Mouse (Mus musculus) brain, adult 2 months (tissue): ENCODE results near the gene Mpp5.

Experiments
- DNase-seq: peaks from one replicate; pipeline ENCODE4 v3.0.0; 2011; ENCODE audit warnings: low read depth, low spot score

Gene Mpp5

DNA sequence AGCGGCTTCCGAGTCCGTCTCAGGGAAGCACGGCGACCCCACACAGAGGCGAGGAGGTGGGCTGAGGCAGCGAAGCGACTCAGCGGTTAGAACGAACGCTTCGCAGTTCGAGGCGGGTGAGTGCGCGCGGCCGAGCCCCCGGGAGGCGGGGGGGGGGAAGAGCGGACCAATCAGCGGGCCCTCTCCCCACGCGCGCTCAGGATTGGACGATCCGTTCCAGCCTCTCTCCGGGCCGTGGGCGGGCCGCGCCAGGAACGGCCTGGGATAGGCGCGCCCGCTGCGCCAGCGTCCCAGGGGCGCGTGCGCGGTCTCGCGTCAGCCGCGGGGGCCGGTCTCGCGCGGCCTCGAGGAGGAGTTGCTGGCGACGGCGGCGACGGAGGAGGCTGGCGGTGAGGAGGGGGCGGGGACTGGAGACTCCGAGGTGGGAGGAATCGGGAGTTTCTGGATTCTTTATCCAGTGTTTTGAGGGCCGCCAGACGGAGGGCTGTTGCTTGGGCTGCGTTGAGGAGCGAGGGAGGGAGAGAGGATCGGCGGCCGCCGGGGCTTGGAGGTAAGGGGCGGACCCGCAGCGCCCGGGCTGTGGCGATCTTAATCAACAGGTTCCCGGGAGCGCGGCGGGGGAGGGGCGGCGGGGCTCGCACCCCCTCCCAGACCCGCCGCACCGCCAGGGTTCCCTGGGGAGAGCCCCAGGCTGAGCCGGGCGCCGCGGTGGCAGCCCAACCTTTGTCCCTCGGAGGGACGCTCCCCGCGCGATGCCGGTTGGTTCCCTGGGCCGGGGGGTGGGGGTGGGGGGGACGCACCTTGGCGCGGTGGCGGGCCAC lies at the start of gene Mpp5:
Mpp5 (plus strand) TSS at position 351 of the 821 bp plus-strand sequence.
- peak; percentile 98 for DNase-seq

DNA sequence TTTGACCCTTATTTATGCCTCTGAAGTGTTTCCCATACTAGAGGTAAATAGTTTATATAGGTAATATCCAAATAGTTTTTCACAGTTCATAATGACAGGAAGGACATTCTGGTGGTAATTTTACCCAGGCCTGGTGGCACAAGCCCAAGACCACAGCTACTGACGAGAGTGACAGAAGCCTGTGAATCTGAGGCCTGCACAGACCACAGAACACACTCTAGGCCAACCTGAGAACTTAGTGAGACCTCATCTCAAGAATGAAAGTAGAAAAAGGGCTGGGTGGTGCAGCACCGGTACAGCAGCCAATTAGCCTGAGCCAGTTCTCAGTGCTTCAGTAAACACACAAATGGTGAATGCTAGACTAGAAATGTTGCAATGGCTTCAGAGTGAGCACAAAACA lies 30.9 kb upstream of the Mpp5 start:
- DNase-seq: no peak

DNA sequence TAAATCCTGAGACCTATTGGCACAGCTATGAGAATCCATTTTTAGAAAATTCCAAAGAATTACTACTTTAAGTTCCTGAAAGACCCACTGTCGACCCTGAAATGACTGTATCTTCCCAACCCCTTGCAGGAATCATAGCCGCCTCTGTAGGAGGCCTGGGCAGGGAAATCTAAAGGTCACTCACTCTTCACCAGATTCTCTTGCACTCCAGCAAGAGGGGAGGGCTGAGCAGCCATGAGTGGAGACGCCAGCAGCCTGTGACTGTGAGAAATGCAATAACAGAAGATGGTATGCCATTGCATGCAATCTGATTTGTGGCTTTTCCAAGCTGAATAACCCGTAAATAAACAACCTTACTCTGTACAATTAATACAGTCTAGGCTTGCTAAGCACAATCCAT lies 21.0 kb upstream of the Mpp5 start:
- DNase-seq: no peak

DNA sequence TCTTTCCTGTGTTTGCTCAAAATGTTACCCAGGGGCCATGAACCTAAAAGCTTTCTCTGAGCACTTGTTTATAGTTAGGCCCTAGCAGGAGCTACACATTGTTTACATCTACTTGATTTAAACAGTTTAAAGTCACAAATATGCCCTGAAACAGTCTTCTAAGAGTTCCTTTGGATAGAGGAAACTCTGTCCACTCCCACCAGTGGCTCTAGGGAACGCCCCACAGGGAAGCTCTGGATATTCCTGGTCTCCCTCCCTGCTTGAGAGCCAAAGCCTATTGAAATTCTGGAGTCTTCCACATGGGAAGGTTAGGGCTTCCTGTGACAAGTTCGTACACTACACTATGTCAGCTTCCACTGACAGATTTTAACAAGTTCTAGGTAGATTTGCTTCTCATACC lies 9.1 kb upstream of the Mpp5 start:
- DNase-seq: no peak

DNA sequence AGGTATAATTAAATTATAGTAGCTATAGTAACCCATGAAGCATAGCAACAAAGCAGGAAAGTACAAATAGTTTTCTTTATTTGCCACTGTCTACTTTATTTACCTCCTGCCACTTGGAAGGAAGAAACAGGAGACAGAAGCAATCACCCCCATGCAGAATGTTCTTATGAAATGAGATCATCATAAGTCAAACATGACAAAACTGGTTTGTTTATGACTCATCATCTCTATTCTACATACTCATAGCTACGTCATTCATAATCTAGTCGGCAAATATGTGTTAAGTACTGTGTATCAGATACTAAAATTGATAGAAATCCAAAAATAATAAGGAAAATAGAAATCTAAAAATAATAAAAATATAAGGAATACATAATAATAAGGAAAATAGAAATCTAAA lies 8.4 kb upstream of the Mpp5 start:
- no peak for DNase-seq

DNA sequence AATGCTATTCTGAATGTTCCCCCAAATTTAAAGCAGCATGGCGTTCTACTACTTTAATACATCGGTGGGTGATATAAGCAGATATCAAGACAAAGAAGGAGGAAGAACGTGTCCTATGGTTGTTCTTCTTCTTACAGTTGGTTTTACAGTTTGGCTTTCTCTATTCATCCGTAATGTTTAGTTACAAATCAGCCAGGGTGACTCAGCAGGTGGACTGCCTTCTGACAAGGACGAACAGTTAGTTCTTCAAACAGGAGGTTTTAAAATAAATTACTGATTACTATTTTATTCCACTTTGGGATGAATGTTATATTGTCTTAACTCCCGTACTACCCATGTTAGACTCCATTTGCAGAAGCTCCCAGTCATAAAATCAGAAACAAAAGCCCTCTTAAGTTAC lies 2.5 kb upstream of the Mpp5 start:
- DNase-seq: no peak

DNA sequence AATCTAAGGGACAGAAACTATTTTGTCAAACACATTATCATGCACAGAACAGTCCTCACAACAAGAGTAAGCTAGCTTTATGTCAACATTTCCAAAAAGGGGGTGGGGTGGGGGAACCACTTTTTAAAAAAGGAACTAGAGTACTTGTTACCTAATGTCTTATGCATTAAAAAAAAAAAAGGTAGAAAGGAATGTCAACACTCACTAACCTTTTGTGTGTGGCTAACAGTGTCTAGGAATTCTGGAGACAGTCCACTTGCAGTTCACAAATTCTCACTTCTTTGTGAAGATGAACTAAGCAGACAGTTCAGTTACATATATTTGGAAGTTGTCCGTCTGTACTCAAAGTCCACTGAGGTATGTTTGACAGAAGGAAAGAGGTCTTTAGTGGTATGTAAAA lies 1.3 kb upstream of the Mpp5 start:
- DNase-seq: no peak

DNA sequence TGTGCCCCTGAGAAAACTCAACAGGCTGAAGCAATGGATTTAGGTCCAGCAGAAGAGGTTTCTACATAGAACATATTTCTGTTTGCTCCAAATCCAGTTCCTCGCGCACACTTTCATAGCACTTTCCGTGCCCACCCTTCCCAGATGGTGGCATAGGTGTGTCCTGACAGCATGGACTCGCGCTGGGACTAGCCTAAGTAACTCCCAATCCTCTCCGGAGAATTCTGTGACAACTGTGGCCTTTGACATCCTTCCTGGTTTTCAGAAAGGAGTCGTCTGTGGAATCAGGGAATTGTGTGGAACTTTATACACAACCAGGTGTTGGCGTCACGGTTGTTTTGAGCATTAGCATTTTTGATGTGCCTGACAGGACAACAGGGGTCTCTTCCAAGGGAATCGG lies 594 bp upstream of the Mpp5 start:
- peak; percentile 29 for DNase-seq

DNA sequence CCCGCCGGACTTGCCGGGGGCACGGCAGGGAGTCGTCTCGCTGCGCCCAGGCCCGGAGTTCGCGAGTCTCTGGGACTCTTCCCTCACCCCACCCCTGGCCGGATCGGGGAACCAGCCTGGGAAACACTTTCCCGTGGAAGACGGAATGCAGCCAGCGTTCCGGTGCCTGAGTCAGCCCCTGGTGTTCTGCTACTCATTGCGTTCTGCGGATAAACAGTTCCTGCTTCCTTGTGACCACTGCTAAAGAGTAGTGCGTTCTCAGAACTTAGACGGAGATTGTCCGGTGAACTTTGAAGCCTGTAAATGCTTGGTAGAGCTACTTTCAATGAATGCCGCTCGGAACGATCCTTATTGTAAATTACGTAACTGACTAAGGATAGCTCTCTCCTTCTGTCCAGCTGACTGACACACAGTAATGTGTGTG lies 683 bp downstream of the Mpp5 start:
- DNase-seq: peak; percentile 67

DNA sequence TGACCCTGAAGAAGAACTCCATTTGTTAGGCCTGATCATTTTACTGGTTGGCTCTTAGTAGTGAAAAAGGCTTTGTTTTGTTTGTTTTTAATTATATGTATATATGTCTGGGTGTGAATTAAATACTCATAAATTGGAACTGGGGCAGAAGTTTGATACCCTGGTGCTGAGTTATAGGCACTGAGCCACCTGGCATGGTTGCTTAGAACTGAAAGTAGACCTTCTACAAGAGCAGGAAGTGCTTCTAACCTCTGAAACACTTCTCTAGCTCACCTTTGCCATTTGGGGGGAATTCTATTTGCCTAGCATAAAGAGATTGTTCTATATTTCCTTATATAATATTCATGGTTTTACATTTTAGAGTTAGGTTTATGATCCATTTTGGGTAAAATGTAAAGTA lies 13.3 kb downstream of the Mpp5 start:
- no peak for DNase-seq

DNA sequence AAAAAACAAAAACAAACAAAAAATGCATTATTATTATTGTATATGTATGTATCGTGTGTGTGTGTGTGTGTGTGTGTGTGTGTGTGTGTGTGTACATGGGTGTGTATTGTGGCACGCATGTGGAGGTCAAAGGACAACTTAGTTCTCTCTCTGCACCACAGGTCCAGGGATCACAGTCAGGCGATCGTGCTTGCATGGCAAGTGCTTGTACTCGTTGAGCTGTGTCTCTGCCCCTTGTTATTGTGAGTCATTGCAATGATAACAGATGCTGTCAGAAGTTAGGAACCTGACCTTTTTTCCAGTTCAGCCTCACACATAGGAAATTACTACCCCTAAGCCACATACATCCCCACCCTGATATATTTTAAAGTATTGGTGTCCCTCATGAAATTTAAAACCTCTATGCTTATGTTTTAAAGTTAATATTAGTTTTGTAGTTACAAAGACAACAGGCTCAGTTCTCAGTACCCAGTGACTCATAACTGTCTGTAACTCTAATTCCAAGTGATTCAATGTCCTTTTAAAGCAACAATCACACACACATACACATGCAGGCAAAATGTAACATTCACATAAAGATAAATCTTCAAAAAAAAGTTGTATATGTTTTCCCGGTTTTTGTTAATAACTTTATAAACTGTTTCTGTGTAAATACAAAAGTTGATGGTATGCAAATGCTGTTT lies 20.5 kb downstream of the Mpp5 start:
- no peak for DNase-seq

DNA sequence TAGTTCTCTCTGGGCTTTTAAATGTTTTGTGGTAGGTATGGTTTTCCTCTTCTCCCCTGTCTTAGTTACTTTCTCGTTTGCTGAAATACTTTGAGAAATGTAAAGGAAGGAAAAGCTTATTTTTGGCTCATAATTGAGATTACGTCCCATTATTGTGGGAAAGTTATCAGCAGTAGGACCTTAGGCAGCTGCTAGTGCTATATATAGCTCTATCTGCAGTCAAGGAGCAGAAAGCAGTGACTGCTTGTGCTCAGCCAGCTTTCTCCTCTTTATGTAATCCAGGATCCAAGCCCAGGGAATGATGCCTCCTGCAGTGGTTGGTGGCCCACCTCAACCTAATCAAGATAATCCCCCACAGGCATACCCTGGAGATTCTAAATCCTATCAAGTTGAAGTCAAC lies 24.5 kb downstream of the Mpp5 start:
- no peak for DNase-seq

DNA sequence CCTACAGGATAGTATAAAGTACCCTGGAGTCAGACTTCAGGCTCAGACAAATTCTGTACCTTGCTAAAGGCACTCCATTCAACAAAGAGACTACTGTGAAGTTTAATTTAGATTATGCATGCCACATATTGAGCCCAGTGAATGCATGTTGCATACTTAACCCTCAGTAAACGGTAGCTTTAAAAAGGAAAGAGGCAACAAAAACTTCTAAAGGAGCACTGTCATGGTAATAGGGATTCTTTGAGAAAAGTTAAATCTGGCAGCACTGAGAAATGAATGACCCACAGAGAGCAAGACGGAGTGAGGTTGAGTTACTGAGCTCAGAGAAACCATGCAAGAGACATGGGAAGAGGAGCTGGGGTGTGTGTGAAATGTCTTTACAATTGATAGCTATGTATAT lies 29.2 kb downstream of the Mpp5 start:
- no peak for DNase-seq

DNA sequence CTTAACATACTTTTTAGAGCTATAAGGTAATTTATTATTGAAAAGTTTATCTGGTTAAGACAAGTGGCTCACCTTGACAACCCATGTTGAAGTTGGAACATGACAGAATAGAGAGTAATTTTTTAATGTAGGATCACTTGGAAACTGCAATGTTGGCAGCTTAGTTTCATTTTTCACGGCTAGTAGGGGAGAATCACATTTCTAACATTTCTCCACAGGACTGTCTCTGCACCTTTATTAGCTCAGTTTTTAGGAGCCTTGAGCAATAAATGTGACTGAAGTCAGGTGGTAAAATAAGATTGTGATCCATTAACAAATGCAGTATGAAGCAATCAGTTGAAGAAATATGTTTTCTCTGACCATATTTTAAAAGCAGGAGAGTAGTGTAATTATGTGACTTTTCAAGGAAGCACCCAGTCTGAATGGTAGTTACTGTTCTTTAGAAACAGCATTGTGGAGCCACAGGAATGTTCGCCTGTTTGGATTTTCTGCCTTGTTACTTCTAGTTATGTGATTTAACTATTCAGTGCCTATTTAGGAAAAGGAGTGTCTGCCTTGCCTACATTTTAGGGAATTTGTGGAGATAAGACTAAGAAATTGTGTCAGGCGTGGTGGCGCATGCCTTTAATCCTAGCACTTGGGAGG lies 29.8 kb downstream of the Mpp5 start:
- no peak for DNase-seq

DNA sequence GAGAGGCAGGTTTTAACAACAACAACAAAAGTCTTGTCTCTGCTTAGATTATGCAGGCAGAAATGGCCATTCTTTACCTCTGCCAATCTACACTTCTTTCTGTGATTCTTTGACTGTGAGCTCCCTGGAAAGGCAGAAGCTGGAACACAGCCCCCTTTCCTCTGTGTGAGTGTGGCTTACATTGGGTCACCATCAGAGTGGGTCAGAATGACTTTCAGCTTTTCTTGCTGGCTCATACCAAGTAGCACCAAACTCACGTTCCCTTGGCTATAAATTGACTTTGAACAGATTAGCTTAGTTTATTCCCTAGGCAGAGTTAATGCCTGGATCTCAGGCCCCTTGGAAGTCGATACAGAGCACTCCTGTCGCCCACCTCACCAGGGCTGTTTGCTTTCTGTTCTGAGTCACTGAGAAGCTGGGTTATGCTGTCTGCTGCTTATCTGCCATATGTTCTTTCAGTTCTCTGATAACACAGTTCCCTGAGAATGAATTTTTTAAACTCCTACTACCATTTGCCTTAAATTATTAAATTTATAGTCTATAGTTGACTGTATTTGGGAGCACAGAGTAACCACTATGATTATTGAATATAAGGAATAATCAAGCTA lies 39.7 kb downstream of the Mpp5 start:
- DNase-seq: peak; percentile 61

DNA sequence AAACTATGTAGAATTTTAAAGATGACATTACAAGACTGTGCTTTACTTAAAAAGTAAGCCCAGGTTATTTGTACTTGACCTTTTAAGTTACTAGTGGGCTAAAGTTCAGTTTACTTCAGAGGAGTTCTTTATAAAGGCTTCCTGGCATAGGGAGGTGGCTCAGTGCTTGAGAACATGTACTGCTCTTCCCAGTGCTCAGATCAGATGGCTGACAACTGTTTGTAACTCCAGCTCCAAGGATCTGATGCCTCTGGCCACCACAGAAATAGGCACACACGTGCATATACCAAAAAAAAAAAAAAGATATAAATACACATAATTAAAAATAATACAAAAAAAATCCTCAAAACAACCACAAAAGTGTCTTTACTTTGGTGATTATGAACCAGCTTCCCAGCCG lies 42.1 kb downstream of the Mpp5 start:
- DNase-seq: no peak

DNA sequence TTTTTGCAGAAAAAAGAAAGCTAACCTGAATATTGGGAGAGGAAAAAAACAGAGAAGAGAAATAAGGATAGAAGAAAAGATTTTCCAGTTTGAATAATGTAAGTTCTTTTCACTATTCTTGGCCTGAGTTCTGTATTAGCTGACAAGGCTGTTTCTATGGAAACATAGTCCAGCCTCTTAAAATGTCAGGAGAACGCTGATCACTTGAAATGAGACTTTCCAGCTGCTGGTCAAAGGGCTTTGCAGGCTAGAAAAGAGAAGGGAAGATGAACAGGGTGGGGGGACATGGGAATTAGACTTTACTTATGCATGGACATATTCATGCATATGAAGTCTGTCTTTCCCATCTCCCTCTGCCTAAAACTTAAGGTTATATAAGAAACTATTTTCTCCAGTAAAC lies 45.5 kb downstream of the Mpp5 start:
- peak; percentile 44 for DNase-seq

DNA sequence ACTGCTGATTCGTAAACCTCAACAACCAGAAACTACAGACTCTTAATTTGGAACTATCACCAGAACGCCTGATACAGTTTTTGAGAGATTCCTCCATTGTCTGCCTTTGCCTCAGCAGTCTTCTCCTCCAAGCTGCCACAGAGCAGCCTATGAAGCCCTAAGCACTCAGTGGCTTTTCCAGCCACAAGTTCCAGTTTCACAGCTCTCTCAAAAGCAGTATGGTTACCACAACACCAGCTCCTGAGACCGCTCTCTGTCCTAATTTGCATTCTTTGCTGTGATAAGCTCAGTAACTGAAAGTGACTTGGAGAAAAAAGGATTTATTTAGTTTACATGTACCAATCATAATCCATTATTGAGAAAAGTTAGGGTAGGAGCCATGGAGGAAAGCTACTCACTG lies 51.3 kb downstream of the Mpp5 start:
- DNase-seq: no peak

DNA sequence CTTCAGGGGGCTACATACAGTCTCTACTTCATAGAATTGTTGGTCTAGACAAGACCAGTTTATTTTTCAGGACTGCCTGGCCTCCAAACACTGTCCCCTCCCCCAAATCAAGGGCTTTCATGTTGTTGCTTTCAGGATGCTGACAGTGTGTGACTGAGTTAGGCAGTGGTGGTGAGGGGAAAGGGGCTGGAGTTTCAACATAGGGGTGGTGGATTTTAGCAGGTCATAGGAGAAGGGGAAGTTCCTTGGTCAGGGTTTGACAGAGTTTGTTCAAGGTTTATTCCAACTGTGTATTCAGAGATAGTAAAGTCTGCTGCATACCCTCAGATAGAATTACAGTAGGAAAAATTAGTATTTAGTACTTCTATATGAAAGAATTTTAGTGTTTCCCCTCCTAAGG lies 53.1 kb downstream of the Mpp5 start:
- no peak for DNase-seq

DNA sequence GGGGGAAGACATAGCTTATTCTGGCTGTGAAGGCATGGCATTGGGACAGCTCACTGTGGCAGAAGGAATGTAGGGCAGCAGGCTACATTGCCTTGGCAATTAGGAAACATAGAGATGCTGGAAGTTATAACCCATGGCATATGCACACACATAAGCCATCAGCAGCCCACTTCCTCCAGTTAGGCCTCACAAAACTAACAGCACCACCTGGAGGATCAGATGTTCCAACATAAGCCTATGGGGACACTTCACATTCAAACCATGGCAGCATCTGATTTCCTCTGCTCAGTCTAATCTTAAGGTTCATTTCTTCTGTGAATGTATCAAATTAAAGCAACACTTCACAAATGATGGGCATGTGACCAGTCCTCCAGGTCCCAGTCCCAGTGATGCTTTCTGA lies 65.7 kb downstream of the Mpp5 start:
- DNase-seq: peak; percentile 24

DNA sequence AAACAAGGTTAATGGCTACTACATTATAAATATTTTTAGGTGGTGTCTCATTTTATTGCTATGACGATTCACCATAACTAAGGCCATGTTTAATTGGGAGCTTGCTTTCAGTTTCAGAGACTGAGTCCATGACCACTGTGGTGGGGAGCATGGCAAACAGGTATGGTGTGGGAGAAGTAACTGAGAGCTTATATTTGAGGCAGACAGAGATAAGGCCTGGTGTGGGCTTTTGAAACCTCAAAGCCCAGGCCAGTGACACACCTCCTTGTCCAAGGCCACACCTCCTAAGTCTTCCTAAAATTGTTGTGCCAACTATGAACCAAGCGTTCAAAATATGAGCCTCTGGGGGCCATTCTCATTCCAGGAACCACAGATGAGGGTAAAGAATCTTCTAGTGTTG lies 85.8 kb downstream of the Mpp5 start:
- no peak for DNase-seq

DNA sequence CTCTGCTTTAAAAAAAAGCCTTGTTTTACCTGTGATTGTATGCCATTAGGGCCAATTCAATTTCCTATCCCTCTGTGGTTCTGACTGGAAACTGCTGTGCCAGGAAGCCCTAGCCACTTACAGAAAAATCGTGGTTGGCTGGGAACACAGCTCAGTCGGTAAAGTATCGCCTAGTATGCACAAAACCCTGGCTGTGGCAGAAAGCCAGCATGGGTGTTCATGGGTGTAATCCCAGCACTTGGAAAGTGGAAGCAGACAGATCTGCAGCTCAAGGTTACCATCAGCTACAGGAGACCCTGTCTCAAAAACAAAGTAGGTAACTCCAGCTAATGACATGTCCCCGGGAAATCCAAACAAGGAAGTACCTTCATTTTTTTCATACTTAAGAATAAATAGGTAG lies 91.2 kb downstream of the Mpp5 start:
- peak; percentile 16 for DNase-seq
